Mouse (Mus musculus): Measurements from ENCODE around the gene Arhgef11.
"Not testable (repeated sequence)": the region's sequence is repeated elsewhere in the genome, so short reads cannot be mapped to it uniquely, and the experiment has no call there.

Arhgef11 gene

DNA sequence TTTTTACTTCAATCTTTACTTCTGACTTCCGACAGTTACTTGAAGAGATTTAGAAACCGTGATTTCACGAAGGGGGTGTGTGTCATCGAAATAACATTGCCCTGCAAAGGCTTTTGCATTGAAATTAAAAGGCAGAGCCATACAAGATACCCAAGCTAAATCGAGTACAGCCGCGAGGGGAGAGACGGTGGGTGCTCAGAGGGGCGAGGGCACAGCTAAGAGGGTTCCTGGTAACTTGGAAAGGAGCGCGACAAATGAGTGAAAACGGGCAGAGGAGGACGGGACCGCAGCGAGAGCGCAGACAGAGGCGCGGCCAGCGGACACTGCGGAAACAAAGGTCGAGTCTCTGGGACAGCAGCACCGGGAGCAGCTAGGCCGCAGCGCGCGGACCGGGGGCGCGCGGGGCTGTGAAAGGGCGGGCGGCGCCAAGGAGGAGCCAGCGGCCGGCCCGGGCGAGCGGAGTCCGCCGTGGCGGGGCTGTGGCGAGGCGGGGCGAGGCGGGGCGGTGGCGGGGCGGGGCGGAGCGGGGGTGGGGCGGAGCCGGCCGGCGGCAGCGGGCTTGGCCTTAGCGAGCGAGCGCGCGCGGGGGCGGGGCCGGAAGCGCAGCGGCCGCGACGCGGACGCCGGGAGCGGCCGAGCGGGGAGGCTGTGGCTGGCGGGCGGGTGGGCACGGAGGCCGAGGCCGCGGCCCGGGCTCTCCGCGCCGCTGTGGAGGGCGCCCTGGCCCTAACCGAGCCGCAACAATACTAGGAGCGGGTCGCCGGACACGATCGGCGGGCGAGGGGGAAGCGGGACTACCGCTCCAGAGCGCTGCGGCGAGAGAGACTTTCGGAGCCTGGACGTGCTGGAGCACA, at the start of gene Arhgef11:
Arhgef11 (plus strand) TSS at position 603 of the 854 bp plus-strand sequence.
- DNase-seq (ENCODE audit: low read depth, low spot score), result peak; percentile 68

DNA sequence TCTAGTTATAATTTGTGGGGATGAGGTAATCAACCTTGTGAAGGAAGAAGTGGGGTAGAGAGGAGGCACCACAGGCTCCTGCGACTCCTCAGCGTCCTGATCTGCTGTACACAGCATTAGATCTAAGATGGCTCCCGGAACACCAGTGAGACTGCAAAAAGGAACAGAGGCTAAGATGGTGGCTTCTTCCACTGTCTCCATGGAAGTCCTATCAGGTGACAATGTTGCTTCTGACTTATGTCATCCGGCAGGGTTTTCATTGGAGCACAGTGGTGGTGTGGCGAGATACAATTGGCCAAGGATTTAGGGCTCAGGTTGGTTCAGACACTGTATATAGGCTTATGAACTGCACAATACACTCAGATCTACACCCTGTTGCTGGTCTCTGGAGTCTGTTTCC, 48.7 kb upstream of the Arhgef11 start:
- DNase-seq (ENCODE audit: low read depth, low spot score), result no peak

DNA sequence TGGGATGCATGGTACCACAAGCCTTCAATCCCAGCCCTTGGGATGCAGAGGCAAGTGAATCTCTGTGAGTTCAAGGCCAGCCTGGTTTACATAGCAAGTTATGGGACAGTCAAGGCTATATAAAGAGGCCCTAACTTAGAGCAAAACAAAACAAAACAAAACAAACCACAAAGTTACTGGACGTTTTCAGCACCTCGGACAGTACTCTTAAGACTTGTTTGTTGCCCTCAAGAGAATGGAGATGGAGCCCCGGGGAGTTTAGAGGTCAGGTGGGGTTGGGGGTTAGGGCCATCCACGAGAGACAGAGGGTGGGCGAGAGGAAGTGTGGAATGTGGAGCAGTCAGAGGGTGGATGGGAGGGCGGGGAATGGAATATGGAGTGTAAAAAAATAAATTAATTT, 41.6 kb upstream of the Arhgef11 start:
- DNase-seq (ENCODE audit: low read depth, low spot score), result peak; percentile 35

DNA sequence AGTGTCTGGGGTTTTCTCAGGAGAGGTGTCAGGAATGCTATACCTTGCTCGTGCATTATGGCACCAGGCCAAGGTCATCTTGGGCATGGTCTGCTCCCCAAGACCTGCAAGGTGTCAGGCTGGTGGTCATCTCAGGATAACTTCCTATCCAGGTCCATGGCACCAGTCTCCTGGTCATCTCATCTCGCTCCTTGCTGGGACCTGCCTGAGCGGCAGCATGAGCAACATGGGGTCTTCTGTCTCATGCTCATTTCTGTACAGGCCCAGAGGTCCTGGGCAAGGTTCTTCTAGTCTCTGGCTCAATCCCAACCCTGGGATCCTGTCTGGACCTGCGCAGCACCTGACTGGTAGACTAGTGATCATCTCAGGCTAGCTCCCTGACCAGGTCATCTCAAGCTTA, 35.1 kb upstream of the Arhgef11 start:
- no peak for DNase-seq (ENCODE audit: low read depth, low spot score)

DNA sequence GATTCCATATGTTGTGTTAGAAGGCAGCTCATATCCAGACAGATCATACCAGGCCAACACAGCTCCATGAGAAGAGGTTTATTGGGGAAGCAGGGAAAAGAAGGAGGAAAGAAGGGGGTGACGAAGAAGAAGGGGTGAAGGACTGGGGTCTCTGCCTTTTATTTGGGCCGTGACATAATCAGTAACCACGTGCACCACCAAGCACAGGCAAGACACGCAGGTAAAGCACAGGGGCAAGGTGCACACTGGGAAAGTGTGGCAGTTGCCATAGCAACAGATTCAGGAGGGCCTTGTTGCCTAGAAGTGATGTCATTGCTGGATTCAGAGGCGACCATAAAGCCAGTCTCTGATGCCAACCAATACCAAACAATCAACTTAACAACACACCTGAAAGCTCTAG, 23.6 kb upstream of the Arhgef11 start:
- no peak for DNase-seq (ENCODE audit: low read depth, low spot score)

DNA sequence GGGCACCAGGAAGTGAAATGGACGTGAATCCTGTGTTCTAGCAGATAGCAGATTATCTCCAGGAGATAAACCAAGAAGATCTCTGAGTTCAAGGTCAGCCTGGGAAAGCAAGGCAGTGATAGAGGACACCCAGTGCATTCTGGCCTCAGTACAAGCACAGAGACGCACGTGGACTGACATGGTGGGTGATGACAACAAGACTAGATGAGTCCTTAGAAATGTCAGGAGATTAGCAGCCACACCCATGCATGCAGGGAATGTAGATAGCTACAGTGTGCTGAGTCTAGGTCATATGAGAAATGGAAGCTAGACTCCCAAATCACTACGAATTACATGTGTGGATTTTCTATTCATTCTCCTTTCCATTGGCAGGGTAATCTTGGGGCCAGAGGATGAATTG, 22.0 kb upstream of the Arhgef11 start:
- not testable (repeated sequence) for DNase-seq (ENCODE audit: low read depth, low spot score)

DNA sequence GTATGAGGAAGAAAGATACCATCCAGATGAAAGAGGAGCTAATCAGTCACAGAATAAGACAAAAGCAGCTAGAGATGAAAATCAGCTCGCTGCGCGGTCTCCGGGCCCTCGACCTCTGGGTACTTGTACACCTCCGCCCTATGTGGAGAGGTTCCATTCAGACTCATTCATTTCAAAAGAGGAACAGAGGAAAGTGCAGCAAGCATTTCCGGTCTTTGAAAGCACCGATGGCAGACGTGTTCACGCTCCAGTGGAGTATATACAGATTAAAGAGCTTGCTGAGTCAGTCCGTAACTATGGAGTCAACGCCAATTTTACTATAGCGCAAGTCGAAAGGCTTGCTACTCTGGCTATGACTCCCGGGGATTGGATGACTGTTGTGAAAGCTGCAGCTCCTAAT, 16.3 kb upstream of the Arhgef11 start:
- not testable (repeated sequence) for DNase-seq (ENCODE audit: low read depth, low spot score)

DNA sequence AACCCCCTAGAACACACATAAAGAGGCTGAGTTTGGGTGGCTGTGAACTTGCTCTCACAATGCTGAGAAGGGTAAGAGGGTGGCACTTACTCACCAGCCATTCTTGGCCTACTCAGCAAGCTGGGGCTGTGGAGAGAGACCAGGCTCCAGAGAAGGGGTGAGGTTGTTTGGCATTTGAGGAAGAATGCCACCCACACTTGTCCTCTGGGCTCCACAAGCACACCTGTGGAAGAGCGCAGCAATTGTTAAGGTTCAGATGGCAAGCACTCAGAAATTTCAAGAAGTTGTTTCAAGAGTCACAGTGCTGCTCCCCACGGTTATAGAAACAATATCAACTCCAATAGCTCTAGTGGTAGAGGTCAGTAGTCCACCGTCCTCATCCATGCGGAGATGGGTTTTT, 1.0 kb upstream of the Arhgef11 start:
- no peak for DNase-seq (ENCODE audit: low read depth, low spot score)

DNA sequence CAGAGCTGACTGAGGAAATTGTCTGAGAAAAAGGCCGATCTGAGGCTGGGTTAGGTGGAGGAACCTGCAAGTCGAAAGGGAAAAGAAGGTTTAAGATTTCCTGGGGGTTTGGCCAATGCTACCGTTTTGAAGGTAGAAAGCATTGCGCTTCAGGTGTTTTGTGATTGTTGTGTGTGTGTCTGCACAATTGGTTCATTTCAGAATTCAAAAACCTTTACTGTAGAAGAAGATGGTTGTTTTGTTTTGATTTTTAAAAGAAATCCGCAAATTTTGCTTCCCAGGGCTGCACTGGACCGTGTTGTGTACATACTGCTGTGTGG, 412 bp downstream of the Arhgef11 start:
- DNase-seq (ENCODE audit: low read depth, low spot score), result no peak

DNA sequence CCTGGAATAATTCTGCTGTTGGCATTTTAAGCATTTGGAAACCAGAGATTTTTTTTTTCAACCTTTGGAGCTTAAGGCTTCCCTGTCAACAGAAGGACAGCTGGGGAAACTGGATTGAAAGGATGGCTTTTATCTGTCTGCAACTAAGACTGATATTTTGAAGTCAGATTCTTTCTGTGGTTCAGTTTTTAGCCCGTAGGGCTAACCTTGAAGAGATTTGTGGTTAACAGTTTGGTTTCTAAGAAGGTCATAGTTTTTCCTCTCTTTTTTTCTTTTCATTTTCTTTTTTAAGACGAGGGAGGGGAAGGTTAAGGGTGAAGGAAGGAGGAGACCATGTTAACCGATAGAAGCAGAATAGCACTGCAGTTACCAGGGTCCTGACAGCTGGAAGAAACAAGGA, 881 bp downstream of the Arhgef11 start:
- DNase-seq (ENCODE audit: low read depth, low spot score), result no peak

DNA sequence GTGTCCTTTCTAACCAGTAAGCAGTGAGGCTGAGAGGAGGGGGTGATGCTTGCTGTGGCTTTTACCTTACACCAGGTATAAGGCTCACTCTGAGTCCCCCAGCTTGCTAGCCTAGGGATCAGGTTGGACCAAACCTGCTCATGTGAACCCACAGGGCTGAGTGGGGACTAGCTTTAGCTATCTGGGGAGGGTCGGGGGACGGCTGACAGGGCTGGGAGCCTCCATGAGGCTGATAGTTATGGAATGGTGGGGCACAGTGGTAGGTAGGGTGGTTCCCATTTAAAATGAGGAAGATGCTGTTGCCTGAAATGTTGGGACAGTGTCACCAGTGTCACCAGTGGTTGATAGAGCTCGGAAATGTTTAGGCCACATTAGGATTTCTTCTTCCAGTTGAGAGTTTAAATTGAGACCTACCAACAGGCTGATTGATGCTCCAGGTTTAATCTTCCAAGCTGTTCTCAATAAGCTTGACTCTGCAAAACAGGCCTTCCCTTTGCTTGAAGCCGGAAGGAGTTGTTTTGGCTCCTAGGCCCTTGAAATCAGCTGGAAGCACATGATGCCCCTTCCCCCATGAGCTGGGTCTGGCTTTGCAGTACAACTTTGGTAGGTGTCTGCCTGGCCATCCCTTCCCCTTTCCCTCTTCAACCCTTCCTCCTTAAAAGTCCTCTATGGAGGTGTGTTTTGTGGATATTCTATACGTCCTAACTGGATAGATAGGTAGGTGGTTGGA, 1.8 kb downstream of the Arhgef11 start:
- no peak for DNase-seq (ENCODE audit: low read depth, low spot score)

DNA sequence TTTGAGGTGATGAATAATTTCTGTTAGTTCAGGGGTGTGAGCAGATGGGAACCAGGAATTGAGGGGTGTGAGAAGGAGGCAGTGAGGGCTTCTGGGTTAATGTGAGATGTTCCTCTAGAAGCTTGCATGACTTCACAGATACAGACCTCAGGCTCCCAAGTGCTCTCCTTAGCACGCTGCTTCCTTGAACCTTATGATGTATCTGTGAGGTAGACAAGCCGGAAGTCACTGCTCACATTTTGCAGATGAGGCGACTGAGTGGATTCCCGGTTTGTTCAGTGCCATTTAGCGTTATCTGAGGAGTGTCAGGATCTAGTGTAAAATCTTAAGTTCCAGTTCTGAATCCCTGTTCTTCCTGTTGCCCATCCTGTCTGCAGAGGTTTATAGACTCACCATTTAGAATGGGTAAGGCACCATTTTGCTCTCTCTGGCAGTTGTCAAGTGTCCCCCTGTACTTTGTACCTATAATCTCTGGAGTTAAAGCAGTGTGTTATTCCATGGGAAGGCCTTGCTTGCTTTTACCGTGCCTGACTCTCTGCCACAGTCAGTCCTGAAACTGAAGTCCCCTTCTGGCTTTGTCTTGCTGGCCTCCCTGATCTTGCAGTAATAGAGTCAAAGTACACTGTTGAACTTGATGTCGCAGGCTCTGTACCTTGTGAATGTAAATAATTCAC, 3.0 kb downstream of the Arhgef11 start:
- DNase-seq (ENCODE audit: low read depth, low spot score), result no peak

DNA sequence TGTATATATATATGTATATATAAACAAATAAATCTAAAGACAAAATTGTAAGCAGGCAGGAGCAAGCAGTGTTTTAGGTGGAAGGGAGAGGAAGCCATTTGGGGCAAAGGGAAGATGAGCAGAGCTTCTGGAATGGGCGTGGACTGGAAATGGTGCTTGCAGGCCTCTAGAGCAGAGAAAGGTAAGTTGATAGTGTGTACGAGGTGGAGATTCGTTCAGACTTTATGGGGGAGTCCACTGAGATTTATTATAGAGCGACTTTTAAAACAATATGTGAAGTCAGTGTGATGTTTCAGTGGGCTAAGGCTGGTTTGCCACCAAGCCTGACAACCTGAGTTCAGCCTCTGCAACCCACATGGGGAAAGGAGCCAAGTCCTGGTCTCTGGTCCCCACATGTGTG, 7.5 kb downstream of the Arhgef11 start:
- no peak for DNase-seq (ENCODE audit: low read depth, low spot score)

DNA sequence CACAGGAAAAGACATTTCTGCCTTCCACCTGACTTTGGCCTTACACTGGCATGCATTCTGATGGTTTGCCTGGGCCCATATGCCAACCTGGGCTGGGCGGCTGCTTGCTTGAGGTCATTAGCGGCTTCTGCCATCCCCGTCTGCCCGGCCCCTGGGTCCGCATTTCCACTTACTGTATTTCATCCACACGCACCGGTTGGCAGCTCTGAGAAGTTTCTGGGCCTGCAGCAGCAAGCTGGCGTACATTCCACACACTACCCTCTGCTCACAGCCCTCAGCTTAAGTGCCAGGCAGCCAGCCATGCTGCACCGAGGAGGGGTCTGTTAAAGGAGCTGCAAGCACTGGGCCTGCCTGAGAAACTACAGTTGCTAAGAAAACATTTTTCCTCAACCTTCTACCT, 13.5 kb downstream of the Arhgef11 start:
- DNase-seq (ENCODE audit: low read depth, low spot score), result no peak

DNA sequence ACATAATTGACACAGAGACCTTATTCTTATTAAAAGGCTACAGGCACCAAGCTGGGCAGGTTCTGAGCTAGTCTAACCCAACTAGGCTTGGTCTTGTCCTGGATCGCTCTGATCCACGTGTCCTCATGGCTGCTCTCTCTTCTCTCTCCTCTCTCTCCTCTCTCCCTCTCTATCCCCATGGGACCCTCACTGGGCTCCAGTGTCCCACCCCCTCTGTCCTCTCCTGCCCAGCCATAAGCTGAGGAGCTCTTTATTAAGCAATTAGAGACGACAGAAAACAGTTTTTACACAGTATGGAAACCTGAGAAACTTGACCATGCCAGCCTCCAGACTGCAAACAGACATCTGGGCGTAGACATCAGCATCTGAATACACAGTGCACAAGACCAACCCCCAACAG, 14.0 kb downstream of the Arhgef11 start:
- DNase-seq (ENCODE audit: low read depth, low spot score), result no peak

DNA sequence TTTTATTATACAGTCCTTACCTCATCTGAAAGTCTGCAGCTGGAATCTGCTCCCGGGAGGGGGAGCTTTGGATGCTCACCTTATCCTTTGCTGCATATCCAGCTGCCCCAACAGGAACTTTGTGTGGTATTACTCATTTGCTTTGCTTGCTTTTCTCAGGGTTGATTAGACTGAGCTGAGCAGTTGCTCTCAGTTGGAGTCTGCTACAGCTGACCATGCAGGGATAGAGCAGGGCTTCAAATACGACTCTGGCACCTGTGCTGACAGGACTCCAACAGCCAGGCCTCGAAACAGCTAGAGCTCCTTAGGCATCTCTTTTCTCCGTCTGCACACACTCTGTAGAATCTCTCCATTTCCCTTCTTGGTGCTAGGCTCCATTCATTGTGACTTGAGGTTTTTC, 18.2 kb downstream of the Arhgef11 start:
- DNase-seq (ENCODE audit: low read depth, low spot score), result no peak

DNA sequence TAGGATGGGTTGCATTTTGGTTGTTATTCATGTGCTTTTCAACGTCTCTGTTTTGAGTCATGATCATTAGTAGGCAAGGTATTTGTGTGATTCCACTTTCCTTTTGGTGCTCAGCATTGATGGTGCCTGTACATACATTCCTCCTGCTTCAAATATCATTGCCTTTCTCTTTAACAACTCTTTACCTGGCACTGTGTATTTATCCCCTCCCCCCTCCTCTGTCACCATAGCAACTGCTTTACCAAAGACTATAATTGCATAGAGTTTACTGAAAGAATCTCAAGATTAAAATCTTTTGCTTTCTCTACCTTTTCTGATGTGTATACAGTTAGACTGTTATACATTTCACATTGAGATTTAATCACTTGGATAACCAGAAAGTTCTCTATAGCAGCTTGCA, 26.1 kb downstream of the Arhgef11 start:
- DNase-seq (ENCODE audit: low read depth, low spot score), result no peak

DNA sequence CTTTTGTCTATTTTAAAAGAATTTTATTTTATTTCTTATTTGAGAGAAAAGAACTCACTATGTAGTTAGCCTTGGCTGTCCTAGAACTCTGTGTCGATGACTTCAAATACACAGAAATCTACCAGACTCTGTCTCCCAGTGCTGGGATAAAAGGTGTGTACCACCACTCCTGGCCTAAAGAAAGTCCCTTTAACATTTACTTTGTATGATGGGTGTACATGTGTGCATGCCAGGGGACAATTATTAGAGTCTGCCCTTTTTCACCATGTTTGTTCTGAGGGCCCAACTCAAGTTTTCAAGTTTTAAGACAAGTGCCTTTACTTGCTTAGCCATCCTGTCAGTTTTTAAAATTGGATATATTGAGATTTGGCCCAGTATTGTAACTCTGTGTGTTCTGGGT, 28.8 kb downstream of the Arhgef11 start:
- no peak for DNase-seq (ENCODE audit: low read depth, low spot score)

DNA sequence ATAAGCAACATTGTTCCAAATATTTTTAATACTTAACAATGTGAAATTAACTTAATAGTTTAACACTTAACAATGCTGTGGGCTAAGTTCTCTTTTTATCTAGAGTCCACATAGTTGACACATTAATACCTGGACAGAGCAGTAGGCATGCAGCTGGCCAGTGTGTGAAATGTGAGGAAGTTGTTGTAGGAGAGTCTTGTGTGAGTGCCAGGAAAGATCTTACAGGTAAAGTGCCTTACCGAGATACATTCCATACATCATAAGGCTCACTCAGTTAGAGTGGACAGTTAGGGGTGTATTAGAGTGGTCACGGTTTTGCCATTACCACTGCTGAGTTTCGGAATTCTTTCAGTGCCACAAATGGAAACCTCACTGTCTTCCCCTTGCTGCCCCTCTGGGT, 31.7 kb downstream of the Arhgef11 start:
- DNase-seq (ENCODE audit: low read depth, low spot score), result no peak

DNA sequence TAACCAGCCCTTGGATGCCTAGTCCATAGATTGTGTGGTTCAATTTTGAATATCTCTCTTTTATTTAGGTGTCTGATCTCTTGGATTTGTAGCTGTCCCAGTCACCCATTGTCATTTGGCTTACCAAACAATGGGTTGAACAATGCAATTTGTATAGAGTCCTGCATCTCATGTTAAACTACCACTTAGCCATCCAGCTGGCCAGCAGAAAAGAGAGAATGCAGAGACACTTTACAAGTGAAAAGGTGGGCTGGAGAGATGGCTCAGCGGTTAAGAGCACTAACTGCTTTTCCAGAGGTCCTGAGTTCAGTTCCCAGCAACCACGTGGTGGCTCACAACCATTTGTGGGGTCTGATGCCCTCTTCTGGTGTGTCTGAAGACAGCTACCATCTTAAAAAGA, 41.0 kb downstream of the Arhgef11 start:
- no peak for DNase-seq (ENCODE audit: low read depth, low spot score)

DNA sequence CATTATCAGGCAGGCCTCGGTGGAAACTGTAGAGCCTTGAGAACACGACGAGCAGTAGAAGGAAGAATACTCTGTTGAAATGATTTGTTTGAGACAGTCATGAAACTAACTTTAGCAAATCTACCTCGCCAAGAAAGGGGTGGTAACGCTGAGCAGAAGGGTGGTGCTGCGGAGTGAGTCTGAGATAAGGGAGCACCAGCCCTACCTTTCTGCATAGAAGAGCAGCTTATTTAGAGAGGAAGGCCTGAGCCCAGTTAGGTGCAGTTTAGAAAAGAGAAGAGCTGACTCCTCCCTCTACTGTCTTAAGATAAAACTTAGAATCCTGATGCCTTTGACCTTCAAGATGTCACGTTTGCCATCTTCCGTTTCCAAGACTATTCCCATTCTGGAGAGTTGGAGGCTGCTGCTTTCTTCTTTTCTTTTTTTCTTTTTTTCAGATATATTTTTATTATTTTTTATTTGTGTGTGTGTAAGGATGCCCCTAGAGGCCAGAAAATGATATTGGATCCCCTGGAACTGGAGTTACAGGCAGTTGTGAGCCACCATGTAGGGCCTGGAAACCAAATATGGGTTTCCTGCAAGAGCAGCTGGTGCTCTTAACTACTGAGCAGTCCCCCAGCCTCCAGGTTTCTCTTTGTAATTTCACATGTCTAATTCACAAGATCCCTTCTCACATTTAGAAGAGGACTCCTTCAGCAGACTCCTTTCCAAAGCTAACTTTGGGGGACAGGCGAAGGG, 42.5 kb downstream of the Arhgef11 start:
- DNase-seq (ENCODE audit: low read depth, low spot score), result no peak

DNA sequence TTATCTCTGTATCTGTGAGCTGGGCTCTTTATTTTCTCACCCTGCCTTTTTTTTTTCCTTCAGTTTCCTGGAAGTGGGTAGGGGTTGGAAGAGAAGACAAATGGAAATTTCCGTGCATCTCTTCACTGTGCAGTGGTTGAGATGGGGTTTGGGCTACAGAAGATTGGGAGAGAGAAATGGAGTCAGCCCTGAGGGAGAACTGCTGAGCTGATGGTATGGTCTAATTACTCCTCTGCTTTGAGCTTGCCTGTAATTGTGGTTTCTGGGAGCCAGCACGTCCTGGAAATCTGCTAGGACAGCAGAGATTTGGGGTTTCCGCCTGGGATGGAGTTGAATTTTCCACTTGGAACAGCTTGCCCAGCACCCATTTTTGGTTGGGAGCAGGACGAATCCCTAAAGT, 43.1 kb downstream of the Arhgef11 start:
- no peak for DNase-seq (ENCODE audit: low read depth, low spot score)

Data from embryo, embryonic 11.5 days (tissue).